Mouse (Mus musculus) kidney, postnatal 0 days (tissue): Measurements from ENCODE around the gene Trpm5. TPM values are rescaled to one million over a fixed set of nuclear protein-coding genes. Genes with fewer than 3 reads are reported as not detected.

ENCODE experiments used
- ATAC-seq: fragments of 200-750 bp; cut with Nextera tagmentation; replicated peaks from 2 replicates; pipeline ENCODE4 v1.8.0; 2017; ENCODE audit warnings: low read depth, moderate number of reproducible peaks, moderate TSS enrichment, moderate library complexity; ENCODE audit not compliant: low FRiP score
- DNase-seq: peaks from one replicate; pipeline ENCODE4 v3.0.0-alpha.2; 2016; ENCODE audit warnings: low spot score
- H3K27ac ChIP-seq: fragments of 300-500 bp; sonication (generic); 2 replicates; pipeline ENCODE4 v1.5.1; 2014; ENCODE audit warnings: mild to moderate bottlenecking
- H3K27me3 ChIP-seq: fragments of 300-500 bp; sonication (generic); 2 replicates; pipeline ENCODE4 v1.6.1; 2014; ENCODE audit warnings: low read length, mixed read lengths; ENCODE audit not compliant: insufficient read depth
- H3K36me3 ChIP-seq: fragments of 300-500 bp; sonication (generic); 2 replicates; pipeline ENCODE4 v1.6.1; 2014; ENCODE audit warnings: low read length, mixed read lengths; ENCODE audit not compliant: insufficient read depth
- H3K4me1 ChIP-seq: fragments of 300-500 bp; sonication (generic); replicated peaks from 2 replicates; pipeline ENCODE4 v1.6.1; 2014; ENCODE audit warnings: antibody characterized with exemption, low read length, mixed read lengths; ENCODE audit not compliant: insufficient read depth
- H3K4me2 ChIP-seq: fragments of 300-500 bp; sonication (generic); 2 replicates; pipeline ENCODE4 v1.6.1; 2014; ENCODE audit warnings: mild to moderate bottlenecking, low read length, moderate library complexity, mixed read lengths
- H3K4me3 ChIP-seq: fragments of 300-500 bp; sonication (generic); replicated peaks from 2 replicates; pipeline ENCODE4 v1.5.1; 2014; ENCODE audit warnings: low read depth, low read length
- H3K9ac ChIP-seq: fragments of 300-500 bp; sonication (generic); 2 replicates; pipeline ENCODE4 v1.6.1; 2014; ENCODE audit warnings: low read depth, low read length
- H3K9me3 ChIP-seq: fragments of 300-500 bp; sonication (generic); replicated peaks from 2 replicates; pipeline ENCODE4 v1.6.1; 2016; ENCODE audit warnings: low read length, inconsistent platforms, mixed read lengths
- CTCF ChIP-seq: IDR thresholded peaks from 2 replicates; pipeline ENCODE4 v1.5.1; 2016; ENCODE audit warnings: antibody characterized with exemption, low read depth, mild to moderate bottlenecking, moderate library complexity
- WGBS: fragments of 180-500 bp; shearing (Covaris S2); extraction: QIAGEN DNeasy Blood & Tissue Kit; methylation state at CpG from one replicate; pipeline ENCODE4 v1.1.7; 2014; 5-methylcytosine and 5-hydroxymethylcytosine counted together
- polyA plus RNA-seq: library from polyadenylated mRNA; unstranded; fragments of >200 nt; fragmentation: Nextera tagmentation; extraction: Ambion mirVana; gene quantifications from 2 replicates; pipeline ENCODE4 v1.2.1, GENCODE M21; 2015

The Trpm5 gene
- polyA plus RNA-seq, 1 experiment from 2014 or later, result 3.9 TPM

DNA sequence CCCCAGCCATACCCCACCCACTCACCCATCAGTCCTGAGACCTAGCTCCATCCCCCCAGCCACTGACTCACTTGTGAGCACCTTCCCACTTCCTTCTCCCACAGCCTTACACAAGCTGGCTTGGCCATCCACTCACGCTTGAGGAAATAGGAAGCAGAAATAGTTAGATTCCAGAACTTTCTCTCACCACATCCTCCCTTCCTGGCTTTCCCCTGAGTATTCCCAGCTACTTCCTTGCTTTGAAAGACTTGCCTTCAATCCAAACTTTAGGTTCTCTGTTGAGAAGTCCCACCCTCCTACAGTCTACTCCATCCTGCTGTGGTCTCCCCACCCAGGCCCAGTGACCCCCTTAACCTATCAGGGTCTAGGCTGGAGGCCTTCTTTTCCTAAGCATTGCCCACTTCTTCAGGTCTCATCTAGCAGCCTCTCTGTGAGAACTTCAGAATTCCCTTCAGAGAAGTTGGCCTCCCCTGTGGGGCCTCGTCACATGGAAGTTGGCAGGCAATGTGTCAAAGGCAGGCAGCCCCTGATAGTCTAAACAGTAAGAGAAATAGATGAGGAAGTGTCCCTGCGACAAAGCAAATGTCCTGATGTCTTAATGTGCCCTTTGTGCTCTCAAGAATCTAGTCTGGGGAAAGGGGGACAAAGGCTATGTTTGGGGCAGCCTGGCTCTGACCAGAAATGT lies 53.2 kb downstream of the Trpm5 start:
- peak overlapping the region; percentile 75 for H3K27ac ChIP-seq
- H3K4me1 ChIP-seq, result peaks cover 19% of the 10 kb centered on the region
- H3K27me3 ChIP-seq, result no peaks in the 10 kb centered on the region
- TF ChIP-seq CTCF, result no peak
- H3K9ac ChIP-seq, result no peak overlapping the region
- no peak overlapping the region for H3K4me2 ChIP-seq
- DNase-seq, result peak; percentile 42
- no peak for ATAC-seq
- no peaks in the 10 kb centered on the region for H3K36me3 ChIP-seq
- H3K4me3 ChIP-seq, result no peak overlapping the region
- 63% methylated on average over 3 of the region's 3 CpGs for WGBS
- H3K9me3 ChIP-seq, result no peaks in the 10 kb centered on the region

DNA sequence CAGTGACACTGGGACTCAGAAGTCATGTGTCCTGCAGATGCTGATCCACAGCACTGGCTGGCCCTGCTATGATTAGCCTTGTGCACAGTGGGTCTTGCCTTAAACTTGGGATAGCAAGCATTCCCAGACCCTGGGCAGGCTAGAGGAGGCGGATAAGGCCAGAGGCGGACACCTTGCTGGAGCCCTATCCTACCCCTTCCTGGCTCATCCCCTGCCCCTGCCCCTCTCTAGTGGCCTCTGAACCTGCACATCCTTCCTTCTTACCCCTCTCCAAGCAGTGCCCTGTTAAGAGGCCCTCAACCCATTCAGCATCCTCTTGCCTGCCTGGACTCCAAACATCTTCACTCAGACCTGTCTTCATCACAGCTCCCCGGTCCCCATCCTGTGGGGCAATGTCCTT lies 53.9 kb downstream of the Trpm5 start:
- DNase-seq, result no peak
- no peaks in the 10 kb centered on the region for H3K27me3 ChIP-seq
- no peak for TF ChIP-seq CTCF
- H3K27ac ChIP-seq, result no peak overlapping the region; the same call in 1 of the 2 replicates
- no peak overlapping the region for H3K4me2 ChIP-seq
- no peaks in the 10 kb centered on the region for H3K9me3 ChIP-seq
- no peak overlapping the region for H3K9ac ChIP-seq
- H3K4me1 ChIP-seq, result peaks cover 19% of the 10 kb centered on the region
- H3K4me3 ChIP-seq, result no peak overlapping the region
- 97% methylated on average over 3 of the region's 3 CpGs for WGBS
- no peaks in the 10 kb centered on the region for H3K36me3 ChIP-seq
- no peak for ATAC-seq

DNA sequence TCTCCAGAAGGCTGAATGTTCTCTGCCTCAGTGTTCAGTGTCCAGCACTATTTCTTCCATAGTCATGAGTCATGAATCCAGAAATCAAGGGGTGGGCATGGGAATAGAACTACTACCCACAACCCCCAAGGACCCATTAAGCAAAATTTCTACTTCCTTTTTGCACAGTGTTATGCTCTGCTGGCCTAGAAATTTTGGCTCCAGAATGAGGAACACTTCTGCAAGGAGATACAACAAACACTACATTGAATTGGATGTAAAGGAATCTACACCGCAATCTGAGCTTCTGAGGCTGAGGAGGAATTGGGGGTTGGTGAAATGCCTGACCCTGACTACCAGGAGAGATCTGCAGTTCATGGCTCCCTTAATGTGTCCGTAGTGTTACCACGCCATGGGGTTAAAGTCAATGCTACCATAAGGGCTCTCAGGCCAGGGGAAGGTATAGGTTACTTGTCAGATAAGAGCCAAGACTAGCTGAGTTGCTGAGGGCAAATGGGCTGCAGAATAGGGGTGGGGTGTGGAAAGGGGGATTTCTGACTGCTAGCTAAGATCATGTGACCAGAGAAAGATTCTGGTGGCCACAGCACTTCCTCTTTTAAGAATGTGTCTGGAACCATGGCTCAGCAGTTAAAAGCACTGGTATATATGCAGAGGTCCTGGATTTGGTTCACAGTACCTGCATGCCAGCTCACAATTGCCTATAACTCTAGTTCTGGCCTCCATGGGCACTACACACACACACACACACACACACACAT lies 56.1 kb downstream of the Trpm5 start:
- no peak for ATAC-seq
- Histone ChIP-seq H3K27me3 (no peaks in the 10 kb centered on the region), H3K9ac (no peak overlapping the region), H3K36me3 (0 out of 2 replicates have a peak, but pooled peaks cover 3% of the 10 kb centered on the region), H3K4me2 (no peak overlapping the region), H3K27ac (no peak overlapping the region), H3K4me1 (peaks cover 18% of the 10 kb centered on the region), H3K9me3 (no peaks in the 10 kb centered on the region), H3K4me3 (no peak overlapping the region)
- DNase-seq, result no peak
- WGBS, result 88% methylated on average over 3 of the region's 3 CpGs
- no peak for TF ChIP-seq CTCF

DNA sequence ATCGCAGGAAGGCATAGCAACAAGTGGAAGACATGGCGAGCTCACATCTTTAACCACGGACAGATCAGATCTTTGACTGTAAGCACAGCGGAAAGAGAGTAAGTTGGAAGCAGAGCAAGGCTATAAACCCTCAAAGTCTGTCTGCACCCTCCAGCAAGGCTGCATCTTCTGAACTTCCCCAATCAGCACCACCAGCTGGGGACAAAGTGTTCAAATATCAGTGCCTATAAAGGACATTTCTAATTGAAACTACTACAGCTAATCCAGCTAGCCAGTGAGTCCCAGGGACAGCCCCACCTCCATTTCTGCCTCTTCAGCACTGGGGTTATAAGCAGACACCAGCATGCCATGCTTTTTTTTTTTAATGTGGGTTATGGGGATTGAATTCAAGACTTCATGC lies 57.1 kb downstream of the Trpm5 start:
- ATAC-seq (no peak), DNase-seq (no peak)
- 93% methylated on average over 4 of the region's 4 CpGs for WGBS
- Histone ChIP-seq H3K36me3 (0 out of 2 replicates have a peak, but pooled peaks cover 3% of the 10 kb centered on the region), H3K27me3 (no peaks in the 10 kb centered on the region), H3K4me2 (no peak overlapping the region), H3K4me1 (peaks cover 8% of the 10 kb centered on the region), H3K9me3 (no peaks in the 10 kb centered on the region), H3K4me3 (no peak overlapping the region), H3K9ac (no peak overlapping the region), H3K27ac (no peak overlapping the region)
- no peak for TF ChIP-seq CTCF

DNA sequence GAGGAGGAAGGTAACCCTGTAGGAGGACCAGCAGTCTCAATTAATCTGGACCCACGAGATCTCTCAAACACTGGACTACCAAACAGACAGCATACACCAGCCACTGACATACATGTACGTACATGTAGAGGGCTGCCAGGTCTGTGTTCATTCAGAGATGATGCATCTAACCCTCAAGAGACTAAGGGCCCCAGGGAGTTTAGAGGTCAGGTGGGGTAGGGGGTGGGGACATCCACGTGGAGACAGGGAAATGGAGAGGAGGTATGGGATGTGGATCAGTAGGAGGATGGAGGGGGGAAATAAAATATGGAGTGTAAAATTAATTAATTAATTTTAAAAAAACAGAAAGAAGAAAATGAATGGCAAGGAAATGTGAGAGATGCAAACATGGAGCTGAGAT lies 57.7 kb downstream of the Trpm5 start:
- Histone ChIP-seq H3K4me2 (no peak overlapping the region), H3K27me3 (no peaks in the 10 kb centered on the region), H3K36me3 (0 out of 2 replicates have a peak, but pooled peaks cover 3% of the 10 kb centered on the region), H3K9me3 (no peaks in the 10 kb centered on the region), H3K27ac (no peak overlapping the region), H3K4me3 (no peak overlapping the region), H3K4me1 (peaks cover 3% of the 10 kb centered on the region; the same call in 1 of the 2 replicates), H3K9ac (no peak overlapping the region)
- ATAC-seq (no peak), DNase-seq (no peak)
- no peak for TF ChIP-seq CTCF
- WGBS, result 87% methylated on average over 3 of the region's 3 CpGs

DNA sequence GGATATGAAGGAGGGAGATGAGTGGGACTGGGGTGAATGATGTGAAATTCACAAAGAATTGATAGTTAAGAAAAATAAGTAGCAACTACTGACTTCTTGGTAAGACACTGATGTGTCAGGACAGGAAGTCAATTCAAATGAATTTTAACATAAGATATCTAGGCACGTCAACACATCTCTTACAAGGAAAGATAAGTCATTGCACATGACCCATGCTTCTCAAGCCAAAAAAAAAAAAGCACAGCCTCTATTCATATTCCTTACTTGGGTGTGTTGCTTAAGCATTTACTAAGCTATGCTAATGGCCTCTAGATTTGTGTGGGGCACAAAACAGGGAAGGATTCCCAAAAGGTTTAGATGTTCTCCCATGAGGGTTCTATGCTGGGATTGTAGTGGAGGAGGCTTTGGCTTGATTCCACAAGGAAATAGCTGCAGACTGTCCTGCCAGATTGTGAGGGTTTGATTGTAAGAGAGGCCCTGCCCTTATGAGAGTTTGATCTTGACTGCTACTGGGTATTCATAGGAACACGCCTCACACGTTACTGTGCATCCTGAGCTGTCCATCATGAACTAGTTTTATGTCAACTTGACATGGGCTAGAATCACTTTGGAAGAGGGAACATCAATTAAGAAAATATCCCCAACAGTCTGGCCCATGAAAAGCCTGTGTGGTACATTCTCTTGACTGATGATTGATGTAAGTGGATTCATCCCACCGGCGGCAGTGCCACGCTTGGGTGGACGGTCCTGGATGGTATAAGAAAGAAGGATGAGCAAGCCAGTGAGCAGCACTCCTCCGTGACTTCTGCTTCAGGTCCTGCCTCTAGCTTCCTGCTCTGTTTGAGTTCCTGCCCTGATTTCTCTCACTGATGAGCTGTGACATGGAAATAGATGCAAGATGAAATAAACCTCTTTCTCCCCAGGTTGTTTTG lies 59.7 kb downstream of the Trpm5 start:
- no peaks in the 10 kb centered on the region for H3K27me3 ChIP-seq
- DNase-seq, result no peak
- H3K9ac ChIP-seq, result no peak overlapping the region
- ATAC-seq, result no peak
- no peaks in the 10 kb centered on the region for H3K9me3 ChIP-seq
- 84% methylated on average over 8 of the region's 8 CpGs for WGBS
- no peaks in the 10 kb centered on the region for H3K4me1 ChIP-seq
- H3K4me2 ChIP-seq, result no peak overlapping the region
- no peak for TF ChIP-seq CTCF
- 0 out of 2 replicates have a peak, but pooled peaks cover 3% of the 10 kb centered on the region for H3K36me3 ChIP-seq
- H3K4me3 ChIP-seq, result no peak overlapping the region
- no peak overlapping the region for H3K27ac ChIP-seq
